Comparison of ENCODE assay signal across 9 mouse cellular contexts in the genomic region with DNA sequence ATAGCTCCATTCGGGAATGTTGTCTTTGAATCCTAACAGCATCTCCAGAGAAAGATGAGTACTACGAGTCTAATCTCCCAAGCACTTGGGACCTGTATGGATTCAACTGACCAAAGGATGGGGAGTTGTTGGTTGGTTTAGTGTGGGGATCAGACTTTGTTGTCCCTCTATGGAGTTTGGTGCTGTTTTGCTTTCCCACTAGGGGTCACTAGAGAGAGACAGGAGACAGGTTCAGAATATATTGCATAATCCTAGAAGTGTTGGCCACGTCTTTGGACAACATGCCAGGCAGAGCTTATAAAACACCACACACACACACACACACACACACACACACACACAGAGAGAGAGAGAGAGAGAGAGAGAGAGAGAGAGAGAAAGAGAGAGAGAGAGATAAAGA.
A peak's percentile ranks its signal among the peaks of the same experiment; 100 is the strongest.
DNase-seq lines count a peak whose midpoint lies in the region; ATAC-seq and TF ChIP-seq lines count a peak whose summit lies in the region.
"Had no signal": no experiment of that assay in that cellular context is flagged by ENCODE, and none has a peak within 500 bp of the region (broad histone marks: within the 10 kb centered on the region; RNA-seq: fewer than 3 reads in every experiment).

No protein-coding gene starts in this region.

- intact Hi-C loops in left cerebral cortex, postnatal 4 days (cut with DNase I), result no loop called here

- no peak overlapping the region for H3K27ac ChIP-seq in hindbrain, embryonic 11.5 days (ENCODE audit: low read depth, low read length)
- no peak overlapping the region for H3K27ac ChIP-seq in hindbrain, embryonic 12.5 days
- no peak overlapping the region for H3K27ac ChIP-seq in midbrain, embryonic 16.5 days (ENCODE audit: low read length)
- H3K27ac ChIP-seq: embryonic facial prominence, embryonic 15.5 days had no signal

- no peak overlapping the region for H3ac ChIP-seq in C2C12 (ENCODE audit: control insufficient read depth, insufficient read length, low read depth)

- no peaks in the 10 kb centered on the region for H3K27me3 ChIP-seq in hindbrain, embryonic 11.5 days (ENCODE audit: control insufficient read depth, insufficient read depth, low read length)
- H3K27me3 ChIP-seq in hindbrain, embryonic 12.5 days, result no peaks in the 10 kb centered on the region
- peaks cover 4% of the 10 kb centered on the region for H3K27me3 ChIP-seq in C2C12 (ENCODE audit: control insufficient read depth, insufficient read depth, insufficient read length)
- no peaks in the 10 kb centered on the region for H3K27me3 ChIP-seq in midbrain, embryonic 16.5 days (ENCODE audit: control insufficient read depth, insufficient read depth, low read depth, low read length)
- H3K27me3 ChIP-seq: embryonic facial prominence, embryonic 15.5 days had no signal

- no peak overlapping the region for H3K9ac ChIP-seq in hindbrain, embryonic 11.5 days (ENCODE audit: low read depth, low read length)
- H3K9ac ChIP-seq in hindbrain, embryonic 12.5 days, result no peak overlapping the region
- H3K9ac ChIP-seq in midbrain, embryonic 16.5 days (ENCODE audit: low read depth, low read length), result no peak overlapping the region
- H3K9ac ChIP-seq: embryonic facial prominence, embryonic 15.5 days had no signal

- no peaks in the 10 kb centered on the region for H3K79me2 ChIP-seq in C2C12 (ENCODE audit: control insufficient read depth, insufficient read depth)

- DNase-seq in hindbrain, embryonic 11.5 days (ENCODE audit: low spot score), result peak; percentile 33
- peak; percentile 70 for DNase-seq in NIH3T3 (ENCODE audit: low read depth)
- DNase-seq in left cerebral cortex, postnatal 4 days, result no peak

- WGBS in hindbrain, embryonic 11.5 days, result 68% methylated on average over 3 of the region's 3 CpGs
- 58% methylated on average over 3 of the region's 3 CpGs for WGBS in hindbrain, embryonic 12.5 days
- WGBS in midbrain, embryonic 16.5 days, result 65% methylated on average over 3 of the region's 3 CpGs

- TF ChIP-seq CTCF in C2C12 (IDR thresholded peaks at IDR 0.05; ENCODE audit: control insufficient read depth, insufficient read depth, insufficient read length), result no peak

- no peaks in the 10 kb centered on the region for H3K36me3 ChIP-seq in hindbrain, embryonic 11.5 days (ENCODE audit: control insufficient read depth, insufficient read depth, low read length)
- no peaks in the 10 kb centered on the region for H3K36me3 ChIP-seq in hindbrain, embryonic 12.5 days
- no peaks in the 10 kb centered on the region for H3K36me3 ChIP-seq in C2C12 (ENCODE audit: control insufficient read depth, insufficient read depth)
- H3K36me3 ChIP-seq in midbrain, embryonic 16.5 days (ENCODE audit: control insufficient read depth, insufficient read depth, low read length), result no peaks in the 10 kb centered on the region
- H3K36me3 ChIP-seq: embryonic facial prominence, embryonic 15.5 days had no signal

- H3K4me1 ChIP-seq in hindbrain, embryonic 11.5 days (replicated peaks; ENCODE audit: control insufficient read depth, insufficient read depth, low read length), result no peaks in the 10 kb centered on the region
- peaks cover 3% of the 10 kb centered on the region; the same call in 1 of the 2 replicates for H3K4me1 ChIP-seq in hindbrain, embryonic 12.5 days
- no peaks in the 10 kb centered on the region for H3K4me1 ChIP-seq in midbrain, embryonic 16.5 days (ENCODE audit: control insufficient read depth, insufficient read depth, low read length)

- H3K4me3 ChIP-seq in hindbrain, embryonic 11.5 days (ENCODE audit: low read depth, low read length), result no peak overlapping the region
- H3K4me3 ChIP-seq in hindbrain, embryonic 12.5 days, result no peak overlapping the region
- H3K4me3 ChIP-seq in C2C12 (ENCODE audit: insufficient read depth, poor library complexity, severe bottlenecking), result no peak overlapping the region
- H3K4me3 ChIP-seq in midbrain, embryonic 16.5 days (ENCODE audit: low read depth, low read length), result no peak overlapping the region
- H3K4me3 ChIP-seq: embryonic facial prominence, embryonic 15.5 days had no signal

- H3K4me2 ChIP-seq in hindbrain, embryonic 11.5 days (replicated peaks; ENCODE audit: low read depth, low read length), result no peak overlapping the region
- no peak overlapping the region for H3K4me2 ChIP-seq in hindbrain, embryonic 12.5 days (replicated peaks)
- no peak overlapping the region for H3K4me2 ChIP-seq in midbrain, embryonic 16.5 days (ENCODE audit: low read length)
- H3K4me2 ChIP-seq: embryonic facial prominence, embryonic 15.5 days had no signal

- ATAC-seq in hindbrain, embryonic 11.5 days (ENCODE audit: low FRiP score), result no peak
- no peak for ATAC-seq in hindbrain, embryonic 12.5 days (ENCODE audit: low FRiP score)
- peak; percentile 72 for ATAC-seq in granulocyte monocyte progenitor cell, adult 5-6 weeks (replicated peaks; ENCODE audit: poor library complexity, severe bottlenecking)
- peak; percentile 77 for ATAC-seq in megakaryocyte-erythroid progenitor cell, adult 5-6 weeks (replicated peaks; ENCODE audit: low FRiP score, low TSS enrichment, poor library complexity, severe bottlenecking)
- ATAC-seq in midbrain, embryonic 16.5 days, result no peak

- no peaks in the 10 kb centered on the region for H3K9me3 ChIP-seq in hindbrain, embryonic 11.5 days (ENCODE audit: control insufficient read depth, low read length)
- H3K9me3 ChIP-seq in hindbrain, embryonic 12.5 days (replicated peaks), result no peaks in the 10 kb centered on the region
- H3K9me3 ChIP-seq in midbrain, embryonic 16.5 days (replicated peaks; ENCODE audit: control insufficient read depth, low read length, poor library complexity, severe bottlenecking), result no peaks in the 10 kb centered on the region
- H3K9me3 ChIP-seq: embryonic facial prominence, embryonic 15.5 days had no signal

- H3K79me3 ChIP-seq in C2C12 (ENCODE audit: low read depth), result no peaks in the 10 kb centered on the region

TF ChIP-seq in C2C12, 6 proteins besides CTCF, POLR2A, EP300 and RAD21:
- no peak for TF ChIP-seq USF1 (IDR thresholded peaks at IDR 0.05; ENCODE audit: low read depth)
- peak; percentile 85 for TF ChIP-seq CEBPB (IDR thresholded peaks at IDR 0.05; ENCODE audit: low read depth)
- TF ChIP-seq MAX (IDR thresholded peaks at IDR 0.05), result no peak
- no peak for TF ChIP-seq FOSL1 (IDR thresholded peaks at IDR 0.05; ENCODE audit: insufficient read depth, low read length, poor library complexity, severe bottlenecking)
- TF ChIP-seq MYOG (IDR thresholded peaks at IDR 0.05; ENCODE audit: control insufficient read depth, extremely low read depth, insufficient read length), result no peak

Comparison
In these comparisons a context has a peak if more than half of its experiments do, and no peak if none do; other contexts are left out.
1. ATAC-seq: peak in granulocyte monocyte progenitor cell, adult 5-6 weeks (single experiment) and megakaryocyte-erythroid progenitor cell, adult 5-6 weeks (single experiment); none in hindbrain, embryonic 11.5 days (single experiment), hindbrain, embryonic 12.5 days (single experiment) and midbrain, embryonic 16.5 days (single experiment).